Mouse (Mus musculus) thymus, adult 2 months (tissue): ENCODE measurements at regions not wholly inside any gene's neighbourhood (a gene's known extent, or its start where the extent isn't known, plus 50 kb on each side); places are given as distances from the start of the nearest gene placed in this dataset.

ENCODE experiments used
- DNase-seq: peaks from one replicate; pipeline ENCODE4 v3.0.0; 2021
- H3K27ac ChIP-seq: fragments of 200-500 bp; 2 replicates; pipeline ENCODE4 v1.5.1; 2012; ENCODE audit warnings: low read length, control low read depth; ENCODE audit not compliant: control insufficient read depth, insufficient read depth
- H3K27me3 ChIP-seq: fragments of 200-500 bp; 2 replicates; pipeline ENCODE4 v1.6.1; 2012; ENCODE audit warnings: mild to moderate bottlenecking, low read length, moderate library complexity, mixed read lengths; ENCODE audit not compliant: control insufficient read depth, insufficient read depth
- H3K36me3 ChIP-seq: fragments of 200-500 bp; 2 replicates; pipeline ENCODE4 v1.6.1; 2012; ENCODE audit warnings: mild to moderate bottlenecking, low read length, moderate library complexity; ENCODE audit not compliant: control insufficient read depth, insufficient read depth
- H3K4me1 ChIP-seq: fragments of 200-500 bp; replicated peaks from 2 replicates; pipeline ENCODE4 v1.6.1; 2012; ENCODE audit warnings: low read length; ENCODE audit not compliant: control insufficient read depth, insufficient read depth
- H3K4me3 ChIP-seq: fragments of 200-500 bp; 2 replicates; pipeline ENCODE4 v1.5.1; 2012; ENCODE audit warnings: mild to moderate bottlenecking, low read length, control low read depth, moderate library complexity; ENCODE audit not compliant: control insufficient read depth, insufficient read depth
- CTCF ChIP-seq: fragments of 200-500 bp; IDR thresholded peaks from 2 replicates; pipeline ENCODE4 v1.5.1; 2012; ENCODE audit warnings: mild to moderate bottlenecking, control low read depth, low read length, moderate library complexity, borderline replicate concordance; ENCODE audit not compliant: control insufficient read depth, poor library complexity, insufficient read depth; ENCODE audit errors: extremely low read depth
- POLR2A ChIP-seq: fragments of 200-500 bp; IDR thresholded peaks from 2 replicates; pipeline ENCODE4 v1.6.1; 2012; ENCODE audit warnings: mild to moderate bottlenecking, low read length, control low read depth, moderate library complexity; ENCODE audit not compliant: control insufficient read depth, poor library complexity, insufficient read depth; ENCODE audit errors: extremely low read depth
- WGBS: fragments of 180-500 bp; shearing (Covaris S2); methylation state at CpG from one replicate; pipeline ENCODE4 v1.1.7; 2018; 5-methylcytosine and 5-hydroxymethylcytosine counted together

DNA sequence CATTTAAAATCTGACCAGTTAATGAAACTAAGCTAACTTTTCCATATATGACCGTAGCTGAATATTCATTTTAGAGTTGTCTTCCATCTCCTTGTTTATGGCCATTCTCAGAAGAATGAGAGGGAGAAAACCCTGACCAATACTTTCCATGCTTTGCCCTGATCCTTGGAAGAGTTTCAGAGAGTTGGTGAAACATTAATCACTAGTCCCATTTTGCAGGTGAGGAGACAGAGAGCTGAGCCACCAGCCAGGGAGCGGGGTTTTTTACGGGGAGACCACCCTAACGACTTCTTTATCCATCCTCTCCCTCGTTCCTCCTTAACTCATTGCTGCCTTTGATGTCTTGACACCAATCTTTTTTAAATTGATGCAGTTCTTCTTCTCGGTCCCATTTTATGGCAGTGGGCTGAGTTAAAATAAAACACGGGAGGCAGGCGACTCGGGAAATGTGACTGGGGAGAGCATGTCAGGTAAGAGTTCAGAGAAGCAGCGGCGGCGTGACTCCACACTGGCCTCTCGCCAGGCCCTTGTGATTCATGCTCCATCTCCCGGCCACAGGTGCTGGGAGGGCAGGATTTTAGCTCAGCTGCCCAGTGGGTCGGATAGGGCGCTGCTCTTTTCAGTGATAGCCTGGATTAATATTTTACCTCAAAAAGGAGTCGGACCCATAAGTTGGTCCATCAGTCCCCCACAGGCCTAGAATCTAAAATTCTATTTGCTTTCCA, 81.3 kb upstream of the Nrip1 start:
- Histone ChIP-seq H3K27ac (no peak overlapping the region), H3K4me3 (no peak overlapping the region), H3K4me1 (no peaks in the 10 kb centered on the region), H3K36me3 (no peaks in the 10 kb centered on the region), H3K27me3 (no peaks in the 10 kb centered on the region)
- WGBS, result 95% methylated on average over 17 of the region's 17 CpGs
- DNase-seq, result no peak
- TF ChIP-seq CTCF, result no peak
- TF ChIP-seq POLR2A, result no peak

DNA sequence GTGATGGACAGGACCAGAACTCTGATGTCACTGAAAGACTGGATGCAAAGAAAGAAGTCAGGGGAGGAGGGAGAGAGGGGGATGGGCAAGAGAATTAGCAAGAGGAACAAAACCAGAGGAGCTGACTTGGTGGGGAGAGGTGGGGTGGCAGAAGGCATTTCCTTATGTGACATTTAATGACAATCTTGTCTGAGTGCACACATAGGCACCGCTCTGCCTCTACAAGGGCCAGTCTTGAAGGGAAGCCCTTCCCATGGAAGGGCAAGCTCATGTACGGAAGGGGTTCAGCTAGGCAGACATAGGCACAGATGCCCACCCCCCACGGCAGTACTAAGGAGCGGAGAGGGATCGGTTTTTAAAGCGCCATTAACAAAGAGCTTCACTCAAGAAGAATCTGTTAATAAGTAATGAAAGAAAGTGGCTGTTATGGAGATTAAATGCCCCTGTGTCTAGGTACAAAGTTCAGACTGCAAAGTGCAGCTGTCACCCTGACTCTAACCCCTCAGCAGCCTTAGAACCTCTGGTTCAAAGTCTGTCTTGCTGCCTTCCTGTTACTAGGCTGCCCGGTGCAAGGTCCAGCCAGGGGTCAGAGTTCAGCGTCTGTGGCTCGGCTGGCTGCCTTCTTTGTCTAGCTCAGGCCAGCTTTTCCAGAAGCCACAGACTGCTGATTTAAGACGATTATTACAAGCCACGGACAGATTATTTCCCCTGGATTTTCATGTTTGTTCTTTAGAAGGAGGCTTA, 80.0 kb upstream of the Nrip1 start:
- H3K27ac ChIP-seq, result no peak overlapping the region
- 91% methylated on average over 11 of the region's 11 CpGs for WGBS
- TF ChIP-seq CTCF (no peak), POLR2A (no peak)
- no peak for DNase-seq
- no peaks in the 10 kb centered on the region for H3K36me3 ChIP-seq
- no peaks in the 10 kb centered on the region for H3K27me3 ChIP-seq
- H3K4me3 ChIP-seq, result no peak overlapping the region
- peaks cover 4% of the 10 kb centered on the region for H3K4me1 ChIP-seq

- WGBS, result 11% methylated on average over 3 of the region's 3 CpGs
- Histone ChIP-seq H3K4me1 (peaks cover 17% of the 10 kb centered on the region), H3K27me3 (no peaks in the 10 kb centered on the region), H3K36me3 (no peaks in the 10 kb centered on the region), H3K4me3 (no peak overlapping the region), H3K27ac (no peak overlapping the region)
- DNase-seq, result no peak
- no peak for TF ChIP-seq POLR2A
Measured at GRCm38 (mm10) chr16:76448773-76449172, 75.1 kb upstream of the Nrip1 start.

DNA sequence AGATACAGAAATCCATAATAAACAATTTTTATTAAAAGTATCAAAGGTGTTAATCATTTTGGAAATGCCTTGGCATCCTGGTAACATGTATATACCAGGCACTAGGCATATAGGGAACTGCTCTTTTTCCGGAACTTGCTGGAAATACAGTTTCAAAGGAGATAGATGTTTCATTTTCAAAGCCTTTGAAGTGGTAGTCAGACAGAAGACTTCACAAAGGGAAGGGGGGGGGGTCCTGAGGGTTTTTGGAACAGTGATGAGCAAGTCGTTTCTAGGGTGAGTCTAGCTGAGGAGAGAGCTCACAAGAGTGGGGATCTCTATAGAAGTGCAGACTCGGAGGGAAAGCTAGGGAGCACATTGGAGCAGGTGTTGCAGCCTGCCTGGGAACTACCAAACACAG, 73.4 kb upstream of the Nrip1 start:
- 6% methylated on average over 3 of the region's 3 CpGs for WGBS
- H3K27me3 ChIP-seq, result no peaks in the 10 kb centered on the region
- H3K36me3 ChIP-seq, result no peaks in the 10 kb centered on the region
- DNase-seq, result no peak
- no peak overlapping the region for H3K4me3 ChIP-seq
- H3K4me1 ChIP-seq, result peaks cover 17% of the 10 kb centered on the region
- TF ChIP-seq CTCF, result no peak
- TF ChIP-seq POLR2A, result no peak
- H3K27ac ChIP-seq, result no peak overlapping the region

GRCm38 (mm10) chr16:76444668-76445067, 71.0 kb upstream of the Nrip1 start:
- WGBS, result 44% methylated on average over 3 of the region's 3 CpGs
- TF ChIP-seq POLR2A, result no peak
- TF ChIP-seq CTCF, result no peak

GRCm38 (mm10) chr16:76442635-76443034, 69.0 kb upstream of the Nrip1 start:
- Histone ChIP-seq H3K36me3 (no peaks in the 10 kb centered on the region), H3K4me3 (no peak overlapping the region), H3K27me3 (no peaks in the 10 kb centered on the region), H3K27ac (no peak overlapping the region), H3K4me1 (peaks cover 10% of the 10 kb centered on the region)
- WGBS, result 90% methylated on average over 2 of the region's 2 CpGs
- DNase-seq, result no peak
- TF ChIP-seq POLR2A (no peak), CTCF (no peak)

More at GRCm38 (mm10) chr16:76444668-76445067, 71.0 kb upstream of the Nrip1 start:
- no peaks in the 10 kb centered on the region for H3K27me3 ChIP-seq
- no peaks in the 10 kb centered on the region for H3K36me3 ChIP-seq
- H3K4me3 ChIP-seq, result no peak overlapping the region
- no peak for DNase-seq
- no peak overlapping the region for H3K27ac ChIP-seq
- peaks cover 19% of the 10 kb centered on the region for H3K4me1 ChIP-seq
